Mouse (Mus musculus): ENCODE data around the gene Dpp6. TPM values are rescaled to one million over a fixed set of nuclear protein-coding genes. Genes with fewer than 3 reads are reported as not detected.

Dpp6 gene
- polyA plus RNA-seq, 1 experiment, result 0.01 TPM

DNA sequence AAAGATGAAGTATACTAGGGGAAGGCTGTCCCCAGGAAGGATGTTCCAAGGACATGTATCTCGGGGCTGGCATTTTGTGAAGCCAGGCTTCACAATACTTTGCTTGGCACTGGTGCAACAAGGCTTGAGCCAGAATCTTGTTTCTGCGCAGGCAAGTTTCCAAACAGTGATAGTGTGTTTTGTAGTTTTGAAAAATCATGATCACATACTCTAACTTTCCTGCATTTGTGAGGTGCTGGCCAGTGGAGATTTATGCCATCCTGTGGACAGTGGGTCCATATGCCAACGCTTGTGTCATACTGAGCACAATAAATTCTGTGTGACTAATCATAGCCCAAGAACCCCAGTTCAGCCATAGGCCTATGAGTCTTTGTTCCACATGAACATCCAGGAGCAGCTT lies 558.8 kb downstream of the Dpp6 start:
- no peaks in the 10 kb centered on the region for H3K79me2 ChIP-seq (ENCODE audit: control insufficient read depth, insufficient read depth)
- H3K79me3 ChIP-seq (ENCODE audit: low read depth), result no peaks in the 10 kb centered on the region
- no peak overlapping the region for H3ac ChIP-seq (ENCODE audit: control insufficient read depth, insufficient read length, low read depth)
- no peaks in the 10 kb centered on the region for H3K36me3 ChIP-seq (ENCODE audit: control insufficient read depth, insufficient read depth)
- no peak for TF ChIP-seq USF1 (IDR thresholded peaks at IDR 0.05; ENCODE audit: low read depth)
- no peaks in the 10 kb centered on the region for H3K27me3 ChIP-seq (ENCODE audit: control insufficient read depth, insufficient read depth, insufficient read length)
- H3K4me3 ChIP-seq (ENCODE audit: insufficient read depth, poor library complexity, severe bottlenecking), result no peak overlapping the region

DNA sequence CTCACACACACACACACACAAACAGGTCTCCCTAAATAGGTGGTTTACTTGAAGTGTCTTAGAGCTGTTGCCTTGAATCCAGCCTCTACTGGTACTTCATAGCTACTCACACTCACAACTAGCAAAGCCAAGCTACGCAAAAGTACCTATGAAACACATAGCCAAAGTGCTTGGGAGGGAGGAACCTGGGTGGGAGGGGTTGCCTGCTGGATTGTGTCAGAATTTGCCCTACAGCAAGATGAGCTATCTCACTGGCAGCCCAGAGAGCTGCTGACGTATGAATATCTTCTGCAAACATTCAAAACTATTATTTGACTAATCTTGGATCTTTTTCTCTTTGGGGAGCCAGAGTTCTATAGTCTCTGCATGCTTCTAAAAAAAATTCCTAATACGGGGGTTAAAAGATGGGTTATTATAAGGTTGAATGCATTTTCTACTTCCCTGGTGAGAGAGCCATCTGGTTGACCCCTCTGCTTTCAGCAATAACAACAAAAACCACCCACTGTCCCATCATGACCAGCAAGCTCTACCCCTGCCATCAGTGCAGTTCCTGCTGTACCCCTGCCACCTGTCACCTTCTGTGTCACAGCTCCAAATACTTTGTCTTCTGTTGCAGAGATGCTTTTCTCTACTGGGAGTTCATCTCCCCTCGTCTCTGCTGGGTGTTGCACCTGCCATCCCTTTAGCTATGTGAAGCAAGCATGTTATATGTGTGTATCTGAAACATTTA lies 563.8 kb downstream of the Dpp6 start:
- no peak overlapping the region for H3ac ChIP-seq (ENCODE audit: control insufficient read depth, insufficient read length, low read depth)
- H3K36me3 ChIP-seq (ENCODE audit: control insufficient read depth, insufficient read depth), result no peaks in the 10 kb centered on the region
- TF ChIP-seq MAX (IDR thresholded peaks at IDR 0.05) (no peak), MYOD1 (IDR thresholded peaks at IDR 0.05; ENCODE audit: control insufficient read depth, insufficient read length, low read depth) (no peak), USF1 (IDR thresholded peaks at IDR 0.05; ENCODE audit: low read depth) (no peak), CEBPB (IDR thresholded peaks at IDR 0.05; ENCODE audit: low read depth) (no peak), FOSL1 (IDR thresholded peaks at IDR 0.05; ENCODE audit: insufficient read depth, low read length, poor library complexity, severe bottlenecking) (no peak), MYOG (IDR thresholded peaks at IDR 0.05; ENCODE audit: control insufficient read depth, extremely low read depth, insufficient read length) (no peak), CTCF (IDR thresholded peaks at IDR 0.05; ENCODE audit: control insufficient read depth, insufficient read depth, insufficient read length) (no peak)
- H3K27me3 ChIP-seq (ENCODE audit: control insufficient read depth, insufficient read depth, insufficient read length), result no peaks in the 10 kb centered on the region
- no peaks in the 10 kb centered on the region for H3K79me3 ChIP-seq (ENCODE audit: low read depth)
- H3K79me2 ChIP-seq (ENCODE audit: control insufficient read depth, insufficient read depth), result no peaks in the 10 kb centered on the region
- H3K4me3 ChIP-seq (ENCODE audit: insufficient read depth, poor library complexity, severe bottlenecking), result no peak overlapping the region

DNA sequence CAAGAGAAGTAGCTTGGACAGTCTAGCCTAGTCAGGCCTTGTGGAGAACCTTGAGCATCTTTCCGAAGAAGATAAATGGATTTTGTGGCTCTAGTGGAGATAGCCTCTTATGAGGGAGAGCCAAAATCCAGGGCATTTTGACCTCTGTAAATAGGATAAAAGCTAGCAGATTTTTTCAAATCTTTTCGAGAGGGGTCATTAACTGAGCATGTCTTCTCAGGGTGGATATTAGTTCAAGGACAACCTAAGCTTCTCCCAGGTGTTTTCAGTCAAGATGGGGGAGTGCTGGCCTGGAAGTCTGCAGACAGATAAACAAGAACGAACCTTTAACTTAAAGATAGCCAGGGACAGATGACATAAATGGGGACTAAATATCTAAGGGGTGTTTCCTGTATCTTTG lies 581.4 kb downstream of the Dpp6 start:
- no peak overlapping the region for H3K4me3 ChIP-seq (ENCODE audit: insufficient read depth, poor library complexity, severe bottlenecking)
- no peaks in the 10 kb centered on the region for H3K79me2 ChIP-seq (ENCODE audit: control insufficient read depth, insufficient read depth)
- TF ChIP-seq CEBPB (IDR thresholded peaks at IDR 0.05; ENCODE audit: low read depth) (no peak), MYOD1 (IDR thresholded peaks at IDR 0.05; ENCODE audit: control insufficient read depth, insufficient read length, low read depth) (no peak), CTCF (IDR thresholded peaks at IDR 0.05; ENCODE audit: control insufficient read depth, insufficient read depth, insufficient read length) (no peak), MAX (IDR thresholded peaks at IDR 0.05) (no peak), MYOG (IDR thresholded peaks at IDR 0.05; ENCODE audit: control insufficient read depth, extremely low read depth, insufficient read length) (no peak), FOSL1 (IDR thresholded peaks at IDR 0.05; ENCODE audit: insufficient read depth, low read length, poor library complexity, severe bottlenecking) (no peak), USF1 (IDR thresholded peaks at IDR 0.05; ENCODE audit: low read depth) (no peak)
- H3ac ChIP-seq (ENCODE audit: control insufficient read depth, insufficient read length, low read depth), result no peak overlapping the region
- no peaks in the 10 kb centered on the region for H3K27me3 ChIP-seq (ENCODE audit: control insufficient read depth, insufficient read depth, insufficient read length)
- no peaks in the 10 kb centered on the region for H3K79me3 ChIP-seq (ENCODE audit: low read depth)
- no peaks in the 10 kb centered on the region for H3K36me3 ChIP-seq (ENCODE audit: control insufficient read depth, insufficient read depth)

DNA sequence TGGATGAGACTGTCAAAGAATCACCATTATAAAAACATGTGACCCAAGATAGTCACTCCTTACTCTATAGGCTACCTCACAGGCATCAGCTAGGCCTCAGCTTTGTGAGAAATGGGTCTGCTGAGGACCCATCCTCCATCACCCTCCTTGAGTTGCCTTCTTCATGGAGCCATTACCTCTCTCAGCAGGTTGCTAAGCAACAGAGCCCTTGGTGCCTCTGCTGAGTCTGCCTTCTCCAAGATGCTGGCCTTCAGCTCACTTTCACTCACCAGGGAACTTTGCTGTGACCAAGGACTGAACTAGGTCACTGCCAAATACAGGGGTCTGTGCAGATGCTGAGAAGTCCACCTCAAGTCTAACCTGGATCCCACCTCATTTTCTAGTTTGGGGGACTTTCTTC lies 582.1 kb downstream of the Dpp6 start:
- TF ChIP-seq USF1 (IDR thresholded peaks at IDR 0.05; ENCODE audit: low read depth) (no peak), CEBPB (IDR thresholded peaks at IDR 0.05; ENCODE audit: low read depth) (no peak), FOSL1 (IDR thresholded peaks at IDR 0.05; ENCODE audit: insufficient read depth, low read length, poor library complexity, severe bottlenecking) (no peak), MAX (IDR thresholded peaks at IDR 0.05) (no peak), MYOG (IDR thresholded peaks at IDR 0.05; ENCODE audit: control insufficient read depth, extremely low read depth, insufficient read length) (no peak), MYOD1 (IDR thresholded peaks at IDR 0.05; ENCODE audit: control insufficient read depth, insufficient read length, low read depth) (no peak), CTCF (IDR thresholded peaks at IDR 0.05; ENCODE audit: control insufficient read depth, insufficient read depth, insufficient read length) (no peak)
- H3K79me2 ChIP-seq (ENCODE audit: control insufficient read depth, insufficient read depth), result no peaks in the 10 kb centered on the region
- H3K27me3 ChIP-seq (ENCODE audit: control insufficient read depth, insufficient read depth, insufficient read length), result no peaks in the 10 kb centered on the region
- H3K79me3 ChIP-seq (ENCODE audit: low read depth), result no peaks in the 10 kb centered on the region
- H3ac ChIP-seq (ENCODE audit: control insufficient read depth, insufficient read length, low read depth), result no peak overlapping the region
- H3K36me3 ChIP-seq (ENCODE audit: control insufficient read depth, insufficient read depth), result no peaks in the 10 kb centered on the region
- H3K4me3 ChIP-seq (ENCODE audit: insufficient read depth, poor library complexity, severe bottlenecking), result no peak overlapping the region

DNA sequence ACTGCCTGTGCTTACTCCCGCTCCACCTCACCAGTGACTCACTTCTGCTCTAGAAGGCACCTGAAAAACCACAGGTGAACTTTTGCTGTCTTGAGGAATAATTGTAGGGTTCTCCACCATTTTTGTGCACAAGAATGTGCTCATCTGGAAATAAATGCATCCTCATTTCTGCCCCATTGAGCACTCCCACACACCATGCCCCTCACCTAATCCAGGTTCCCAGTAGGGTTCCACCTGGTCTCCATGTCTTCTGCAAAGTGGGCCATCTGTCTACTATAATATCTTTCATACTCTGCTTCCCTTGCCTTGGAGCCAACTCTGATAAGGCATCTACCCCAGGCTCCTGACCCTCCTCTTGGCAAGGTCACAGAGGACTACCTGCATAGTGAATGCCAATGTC lies 585.6 kb downstream of the Dpp6 start:
- no peak for TF ChIP-seq MYOG (IDR thresholded peaks at IDR 0.05; ENCODE audit: control insufficient read depth, extremely low read depth, insufficient read length)
- no peak for TF ChIP-seq USF1 (IDR thresholded peaks at IDR 0.05; ENCODE audit: low read depth)
- no peak for TF ChIP-seq CEBPB (IDR thresholded peaks at IDR 0.05; ENCODE audit: low read depth)
- TF ChIP-seq CTCF (IDR thresholded peaks at IDR 0.05; ENCODE audit: control insufficient read depth, insufficient read depth, insufficient read length), result no peak
- TF ChIP-seq MYOD1 (IDR thresholded peaks at IDR 0.05; ENCODE audit: control insufficient read depth, insufficient read length, low read depth), result no peak
- H3K27me3 ChIP-seq (ENCODE audit: control insufficient read depth, insufficient read depth, insufficient read length), result no peaks in the 10 kb centered on the region
- H3K4me3 ChIP-seq (ENCODE audit: insufficient read depth, poor library complexity, severe bottlenecking), result no peak overlapping the region
- H3K36me3 ChIP-seq (ENCODE audit: control insufficient read depth, insufficient read depth), result no peaks in the 10 kb centered on the region
- no peaks in the 10 kb centered on the region for H3K79me3 ChIP-seq (ENCODE audit: low read depth)
- H3K79me2 ChIP-seq (ENCODE audit: control insufficient read depth, insufficient read depth), result no peaks in the 10 kb centered on the region
- H3ac ChIP-seq (ENCODE audit: control insufficient read depth, insufficient read length, low read depth), result no peak overlapping the region

DNA sequence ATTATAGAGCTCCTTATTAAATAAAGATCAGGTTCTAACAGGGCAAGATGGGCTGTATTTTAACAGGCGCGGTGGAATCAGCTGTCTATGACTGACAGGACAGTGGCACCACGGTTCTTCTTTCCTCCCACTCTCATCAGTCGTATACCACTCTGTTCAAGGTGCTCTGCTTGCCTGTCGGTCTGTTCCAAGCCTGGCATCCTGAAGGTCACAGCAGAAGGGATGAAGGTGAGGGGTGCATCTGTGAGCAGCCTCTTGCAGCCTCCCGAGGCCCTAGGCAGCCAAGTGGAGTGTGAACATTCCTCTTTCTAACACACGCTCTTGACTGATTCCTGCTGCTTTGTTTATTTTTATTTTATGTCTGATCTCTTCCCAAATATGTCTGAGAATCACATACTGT lies 591.9 kb downstream of the Dpp6 start:
- H3K4me3 ChIP-seq (ENCODE audit: insufficient read depth, poor library complexity, severe bottlenecking), result no peak overlapping the region
- H3ac ChIP-seq (ENCODE audit: control insufficient read depth, insufficient read length, low read depth), result no peak overlapping the region
- no peak for TF ChIP-seq CTCF (IDR thresholded peaks at IDR 0.05; ENCODE audit: control insufficient read depth, insufficient read depth, insufficient read length)
- no peak for TF ChIP-seq USF1 (IDR thresholded peaks at IDR 0.05; ENCODE audit: low read depth)
- no peak for TF ChIP-seq MYOG (IDR thresholded peaks at IDR 0.05; ENCODE audit: control insufficient read depth, extremely low read depth, insufficient read length)
- no peak for TF ChIP-seq FOSL1 (IDR thresholded peaks at IDR 0.05; ENCODE audit: insufficient read depth, low read length, poor library complexity, severe bottlenecking)
- no peak for TF ChIP-seq CEBPB (IDR thresholded peaks at IDR 0.05; ENCODE audit: low read depth)
- no peak for TF ChIP-seq MYOD1 (IDR thresholded peaks at IDR 0.05; ENCODE audit: control insufficient read depth, insufficient read length, low read depth)
- TF ChIP-seq MAX (IDR thresholded peaks at IDR 0.05), result no peak
- no peaks in the 10 kb centered on the region for H3K27me3 ChIP-seq (ENCODE audit: control insufficient read depth, insufficient read depth, insufficient read length)
- no peaks in the 10 kb centered on the region for H3K36me3 ChIP-seq (ENCODE audit: control insufficient read depth, insufficient read depth)
- H3K79me3 ChIP-seq (ENCODE audit: low read depth), result no peaks in the 10 kb centered on the region
- no peaks in the 10 kb centered on the region for H3K79me2 ChIP-seq (ENCODE audit: control insufficient read depth, insufficient read depth)

Data from C2C12 (cell line).